26 mouse cellular contexts compared by ENCODE assay signal in genomic region chr17:44780353-44780752, GRCm38 (mm10).
"Had no signal": no experiment of that assay in that cellular context is flagged by ENCODE, and none has a peak within 500 bp of the region (broad histone marks: within the 10 kb centered on the region; RNA-seq: fewer than 3 reads in every experiment).

No protein-coding gene starts in this region.

- H3K4me3 ChIP-seq: embryonic facial prominence, embryonic 10.5 days; embryonic facial prominence, embryonic 12.5 days; embryonic facial prominence, embryonic 13.5 days; embryonic facial prominence, embryonic 15.5 days; erythroblast, embryonic 14.5 days; forebrain, embryonic 10.5 days; forebrain, embryonic 12.5 days; forebrain, embryonic 13.5 days; gastrocnemius, adult 2 months; heart, adult 2 months; heart, embryonic 10.5 days had no signal

- H3K9ac ChIP-seq: embryonic facial prominence, embryonic 12.5 days; embryonic facial prominence, embryonic 13.5 days; embryonic facial prominence, embryonic 15.5 days; forebrain, embryonic 12.5 days; forebrain, embryonic 13.5 days; forebrain, postnatal 0 days had no signal

- H3K27me3 ChIP-seq: embryonic facial prominence, embryonic 12.5 days; embryonic facial prominence, embryonic 15.5 days; forebrain, embryonic 12.5 days; forebrain, embryonic 13.5 days had no signal

- H3K4me2 ChIP-seq: embryonic facial prominence, embryonic 12.5 days; embryonic facial prominence, embryonic 13.5 days; embryonic facial prominence, embryonic 15.5 days; forebrain, embryonic 12.5 days; forebrain, embryonic 13.5 days had no signal

- ATAC-seq: forebrain, embryonic 13.5 days; forebrain, embryonic 14.5 days; forebrain, embryonic 16.5 days; forebrain, postnatal 0 days had no signal

- H3K36me3 ChIP-seq: embryonic facial prominence, embryonic 10.5 days; embryonic facial prominence, embryonic 12.5 days; embryonic facial prominence, embryonic 13.5 days; embryonic facial prominence, embryonic 15.5 days; forebrain, embryonic 10.5 days; forebrain, embryonic 12.5 days; heart, embryonic 10.5 days had no signal

- DNase-seq: cerebellum, adult 9-10 months; cerebellum, adult 9-11 months; cerebellum, postnatal 10 days; cerebellum, postnatal 14 days; cerebellum, postnatal 25 days; cerebellum, postnatal 36 days; embryo, embryonic 11 days; forebrain, postnatal 0 days; gastrocnemius, adult 2 months; gastrocnemius, postnatal 10 days; gastrocnemius, postnatal 14 days; gastrocnemius, postnatal 25 days; gastrocnemius, postnatal 36 days; heart, adult 18-20 months; heart, adult 2 months had no signal

- H3K9me3 ChIP-seq: embryonic facial prominence, embryonic 10.5 days; embryonic facial prominence, embryonic 12.5 days; embryonic facial prominence, embryonic 13.5 days; embryonic facial prominence, embryonic 15.5 days; forebrain, embryonic 10.5 days; forebrain, embryonic 12.5 days; forebrain, embryonic 13.5 days; heart, embryonic 10.5 days had no signal

- H3K27ac ChIP-seq: embryonic facial prominence, embryonic 10.5 days; embryonic facial prominence, embryonic 12.5 days; embryonic facial prominence, embryonic 13.5 days; embryonic facial prominence, embryonic 15.5 days; forebrain, embryonic 10.5 days; forebrain, embryonic 12.5 days; forebrain, embryonic 13.5 days; gastrocnemius, adult 2 months; heart, adult 2 months; heart, embryonic 10.5 days had no signal
